Mouse (Mus musculus): ENCODE results near the gene Cyp27b1. TPM values are rescaled to one million over a fixed set of nuclear protein-coding genes. Genes with fewer than 3 reads are reported as not detected.
"Not testable (repeated sequence)": the region's sequence is repeated elsewhere in the genome, so short reads cannot be mapped to it uniquely, and the experiment has no call there.

Cyp27b1 gene
- total RNA-seq, 1 experiment from 2014 or later = not detected

DNA sequence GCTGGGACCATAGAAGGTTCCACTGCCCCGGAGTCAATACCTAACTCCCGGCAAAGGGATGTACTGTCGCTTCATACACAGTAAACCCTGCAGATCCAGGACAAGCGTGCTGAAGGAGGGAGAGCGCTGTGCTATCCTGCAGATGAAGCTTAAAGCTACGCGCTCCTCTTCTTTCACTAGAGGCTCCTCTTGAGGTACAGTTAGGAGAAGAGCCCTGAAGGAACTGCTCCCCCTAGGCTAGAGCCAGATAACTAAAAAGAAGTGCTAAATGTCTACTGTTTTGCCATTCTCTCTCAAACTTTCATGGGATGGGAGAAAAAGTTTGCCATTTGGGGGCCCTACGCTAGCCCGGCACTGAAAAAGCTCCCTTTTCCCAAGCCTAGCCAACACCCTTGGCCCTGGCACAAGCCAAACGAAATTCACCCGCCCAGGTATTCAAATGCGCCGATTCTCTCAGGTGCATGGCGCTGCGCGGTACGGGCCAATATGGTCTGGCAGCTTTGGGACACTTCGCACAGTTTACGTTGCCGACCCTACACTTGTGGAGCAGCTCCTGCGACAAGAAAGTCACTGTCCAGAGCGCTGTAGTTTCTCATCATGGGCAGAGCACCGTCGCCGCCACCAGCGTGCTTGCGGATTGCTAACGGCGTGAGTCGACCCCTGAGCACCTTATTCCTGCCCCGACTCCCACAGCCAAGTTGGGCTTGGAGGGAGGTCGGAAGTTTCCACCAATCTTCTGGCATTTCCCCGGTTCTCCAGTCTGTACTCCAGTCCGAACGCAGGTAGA lies 751 bp downstream of the Cyp27b1 start:
- no peak for ATAC-seq (ENCODE audit: extremely low read depth, insufficient number of reproducible peaks, low FRiP score, poor library complexity, severe bottlenecking)

DNA sequence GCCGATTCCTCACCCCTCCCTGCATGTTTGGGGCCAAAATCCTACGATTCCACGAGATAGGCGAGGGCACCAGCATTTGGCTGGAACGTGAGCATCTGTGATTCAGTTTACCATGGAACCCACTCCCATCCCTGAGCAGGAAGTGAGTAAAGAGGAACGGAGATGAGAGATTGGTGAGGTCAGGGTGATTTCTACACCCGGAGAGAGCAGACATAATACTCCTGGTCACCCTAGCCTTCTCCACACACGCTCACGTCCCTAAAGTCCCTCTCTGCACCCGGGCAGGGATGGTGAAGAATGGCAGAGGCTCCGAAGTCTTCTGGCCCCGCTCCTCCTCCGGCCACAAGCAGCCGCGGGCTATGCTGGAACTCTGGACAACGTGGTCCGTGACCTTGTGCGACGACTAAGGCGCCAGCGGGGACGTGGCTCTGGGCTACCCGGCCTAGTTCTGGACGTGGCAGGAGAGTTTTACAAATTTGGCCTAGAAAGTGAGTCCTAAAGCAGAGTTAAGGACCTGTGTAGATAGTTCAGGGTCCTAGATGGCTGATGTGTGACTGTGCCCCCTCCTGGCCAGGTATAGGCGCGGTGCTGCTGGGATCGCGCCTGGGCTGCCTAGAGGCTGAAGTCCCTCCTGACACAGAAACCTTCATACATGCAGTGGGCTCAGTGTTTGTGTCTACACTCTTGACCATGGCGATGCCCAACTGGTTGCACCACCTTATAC lies 1.5 kb downstream of the Cyp27b1 start:
- peak; percentile 33; the same call in 1 of the 2 replicates for ATAC-seq (ENCODE audit: extremely low read depth, insufficient number of reproducible peaks, low FRiP score, poor library complexity, severe bottlenecking)

DNA sequence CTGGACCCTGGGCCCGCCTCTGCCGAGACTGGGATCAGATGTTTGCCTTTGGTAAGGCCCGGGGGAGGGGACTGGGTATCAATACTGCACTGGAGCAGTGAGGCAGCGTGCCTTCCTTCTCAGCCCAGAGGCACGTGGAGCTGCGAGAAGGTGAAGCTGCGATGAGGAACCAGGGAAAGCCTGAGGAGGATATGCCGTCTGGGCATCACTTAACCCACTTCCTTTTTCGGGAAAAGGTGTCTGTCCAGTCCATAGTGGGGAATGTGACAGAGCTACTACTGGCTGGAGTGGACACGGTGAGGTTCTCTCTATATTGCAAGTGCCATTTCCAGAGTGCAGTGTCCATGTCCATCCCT lies 2.0 kb downstream of the Cyp27b1 start:
- no peak for ATAC-seq (ENCODE audit: extremely low read depth, insufficient number of reproducible peaks, low FRiP score, poor library complexity, severe bottlenecking)

DNA sequence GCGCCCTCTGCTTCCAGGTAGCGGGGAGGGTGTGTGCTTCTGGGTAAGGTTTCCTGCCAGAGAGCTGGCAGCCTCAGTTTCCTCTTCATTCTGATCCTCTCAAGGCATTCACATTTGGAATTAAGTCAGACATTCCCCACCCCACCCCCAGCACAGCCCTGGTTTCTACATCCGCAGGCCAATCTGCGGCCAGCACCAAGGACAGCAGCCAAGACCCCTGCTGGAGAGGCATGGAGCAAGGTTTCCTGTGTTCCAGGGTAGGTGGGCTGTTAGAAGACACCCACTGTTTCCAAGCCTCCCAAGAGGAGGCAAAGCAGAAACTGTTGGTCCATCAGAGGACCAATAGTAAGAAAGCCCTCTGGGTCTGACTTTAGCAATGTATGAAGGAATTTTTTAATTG lies 6.6 kb downstream of the Cyp27b1 start:
- ATAC-seq (ENCODE audit: extremely low read depth, insufficient number of reproducible peaks, low FRiP score, poor library complexity, severe bottlenecking) = no peak

DNA sequence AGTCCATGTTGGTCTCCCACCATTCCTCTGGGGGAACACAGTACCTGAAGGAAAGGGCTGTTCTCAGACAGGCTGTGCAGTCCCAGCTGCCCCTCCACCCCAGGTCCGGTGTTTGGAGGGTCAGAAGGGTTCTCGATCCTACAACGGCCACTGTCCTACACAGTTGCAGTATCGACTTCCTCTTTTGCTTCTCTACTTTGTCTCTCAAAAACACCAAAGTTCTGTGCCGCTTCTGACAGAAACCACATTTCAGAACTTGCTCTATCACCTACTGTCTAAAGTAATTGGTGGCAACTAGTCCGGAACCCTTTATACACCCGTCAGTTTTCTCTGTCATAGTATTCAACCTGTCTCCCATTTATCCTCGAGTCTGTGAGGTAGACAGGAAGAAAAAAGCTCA lies 7.4 kb downstream of the Cyp27b1 start:
- 0 out of 2 replicates have a peak, but pooled peaks have one; percentile 5 for ATAC-seq (ENCODE audit: extremely low read depth, insufficient number of reproducible peaks, low FRiP score, poor library complexity, severe bottlenecking)

DNA sequence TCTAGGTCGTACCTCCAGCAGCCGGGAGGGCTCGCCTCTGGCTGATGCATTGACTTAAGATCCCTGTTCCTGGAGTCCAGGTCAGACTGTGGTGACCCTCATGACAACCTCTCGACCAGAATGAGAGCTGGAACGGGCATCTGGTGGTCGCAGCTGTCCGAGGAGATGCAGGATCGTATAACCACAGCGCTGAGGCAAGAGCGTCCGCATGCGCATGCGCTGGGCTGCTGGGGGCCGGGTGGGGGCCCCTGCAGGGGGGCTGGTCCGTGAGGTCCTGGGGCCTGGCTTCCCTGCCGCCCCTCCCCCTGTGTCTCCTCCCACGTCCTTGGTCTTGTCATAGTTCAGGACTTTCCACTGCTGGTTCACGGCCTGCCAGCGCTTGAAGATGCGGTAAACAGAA lies 8.4 kb downstream of the Cyp27b1 start:
- ATAC-seq (ENCODE audit: extremely low read depth, insufficient number of reproducible peaks, low FRiP score, poor library complexity, severe bottlenecking) = no peak

DNA sequence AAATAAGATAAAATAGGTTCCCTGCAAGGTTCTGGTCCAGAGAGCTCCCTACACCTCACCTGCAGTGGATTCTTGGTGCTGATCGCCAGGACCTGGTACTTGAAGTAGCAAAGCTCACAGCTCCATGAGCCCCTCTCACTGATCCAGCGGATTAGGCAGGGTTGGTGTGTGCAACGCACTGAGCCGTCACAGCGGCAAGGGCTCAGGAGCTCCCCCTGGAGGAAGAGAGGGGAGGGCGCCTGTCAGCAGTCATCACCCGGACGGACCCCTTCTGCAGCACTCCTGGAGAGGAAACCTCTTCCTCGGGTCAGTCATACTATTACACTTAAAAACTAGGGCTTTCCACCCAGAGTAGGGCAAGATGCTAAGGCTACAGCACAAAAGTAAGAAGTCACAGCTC lies 10.1 kb downstream of the Cyp27b1 start:
- peak; percentile 65 for ATAC-seq (ENCODE audit: extremely low read depth, insufficient number of reproducible peaks, low FRiP score, poor library complexity, severe bottlenecking)

DNA sequence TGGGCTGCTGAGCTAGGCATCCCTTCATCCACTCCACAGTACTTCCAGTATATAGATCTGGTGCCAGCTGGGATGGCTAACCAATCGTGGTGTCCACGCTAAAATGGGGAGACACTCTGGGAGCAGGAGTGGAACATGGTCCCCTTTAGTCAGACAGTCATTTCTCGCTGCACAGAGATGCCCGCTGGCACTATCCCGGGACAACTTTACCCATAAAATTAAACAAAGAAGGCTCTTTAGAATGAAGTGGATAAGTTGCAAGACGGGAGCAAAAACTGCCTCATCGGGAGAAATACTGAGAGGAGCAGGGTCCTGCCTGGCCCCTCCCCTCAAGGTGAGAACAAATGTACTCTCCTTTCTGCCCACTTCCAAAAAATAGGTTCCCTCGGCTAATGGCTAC lies 10.7 kb downstream of the Cyp27b1 start:
- ATAC-seq (ENCODE audit: extremely low read depth, insufficient number of reproducible peaks, low FRiP score, poor library complexity, severe bottlenecking) = no peak

DNA sequence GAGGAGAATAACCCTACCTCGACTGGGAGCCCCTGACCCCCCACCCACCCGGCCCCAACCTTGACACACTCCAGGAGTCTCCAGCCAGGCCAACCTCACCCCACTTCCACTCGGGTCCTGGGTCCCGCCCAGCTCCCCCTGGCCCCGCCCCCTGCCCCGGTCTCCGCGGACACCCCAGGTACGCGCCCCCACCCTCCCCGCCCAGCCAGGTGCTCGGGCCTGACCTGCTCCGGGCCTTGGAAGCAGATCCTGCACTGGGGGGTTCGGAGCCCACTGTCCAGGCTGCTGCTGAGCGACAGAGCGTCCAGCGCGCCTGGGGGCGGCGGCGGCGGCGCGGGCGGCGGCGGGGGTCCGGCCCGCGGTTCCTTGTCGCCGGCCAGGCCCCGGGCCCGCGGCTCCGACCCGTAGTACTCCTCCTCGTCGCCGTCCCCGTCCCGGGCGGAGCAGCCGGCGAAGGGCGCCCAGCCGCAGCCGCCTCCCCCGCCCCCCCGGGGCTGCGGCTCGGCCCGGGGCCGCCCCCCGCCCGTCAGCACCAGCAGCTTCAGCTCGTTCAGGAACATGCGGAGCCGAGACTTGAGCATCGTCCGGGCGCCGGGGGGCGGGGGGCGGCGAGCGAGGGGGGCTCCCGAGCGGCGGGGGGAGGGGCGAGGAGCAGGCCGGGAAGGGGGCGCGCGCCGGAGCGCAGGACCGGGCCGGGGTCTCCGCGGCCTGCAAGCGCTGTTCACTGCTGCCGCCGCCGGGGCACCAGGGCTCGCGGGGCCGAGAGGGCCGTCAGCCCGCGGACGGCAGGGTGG lies 11.3 kb downstream of the Cyp27b1 start:
- no peak for ATAC-seq (ENCODE audit: extremely low read depth, insufficient number of reproducible peaks, low FRiP score, poor library complexity, severe bottlenecking)

DNA sequence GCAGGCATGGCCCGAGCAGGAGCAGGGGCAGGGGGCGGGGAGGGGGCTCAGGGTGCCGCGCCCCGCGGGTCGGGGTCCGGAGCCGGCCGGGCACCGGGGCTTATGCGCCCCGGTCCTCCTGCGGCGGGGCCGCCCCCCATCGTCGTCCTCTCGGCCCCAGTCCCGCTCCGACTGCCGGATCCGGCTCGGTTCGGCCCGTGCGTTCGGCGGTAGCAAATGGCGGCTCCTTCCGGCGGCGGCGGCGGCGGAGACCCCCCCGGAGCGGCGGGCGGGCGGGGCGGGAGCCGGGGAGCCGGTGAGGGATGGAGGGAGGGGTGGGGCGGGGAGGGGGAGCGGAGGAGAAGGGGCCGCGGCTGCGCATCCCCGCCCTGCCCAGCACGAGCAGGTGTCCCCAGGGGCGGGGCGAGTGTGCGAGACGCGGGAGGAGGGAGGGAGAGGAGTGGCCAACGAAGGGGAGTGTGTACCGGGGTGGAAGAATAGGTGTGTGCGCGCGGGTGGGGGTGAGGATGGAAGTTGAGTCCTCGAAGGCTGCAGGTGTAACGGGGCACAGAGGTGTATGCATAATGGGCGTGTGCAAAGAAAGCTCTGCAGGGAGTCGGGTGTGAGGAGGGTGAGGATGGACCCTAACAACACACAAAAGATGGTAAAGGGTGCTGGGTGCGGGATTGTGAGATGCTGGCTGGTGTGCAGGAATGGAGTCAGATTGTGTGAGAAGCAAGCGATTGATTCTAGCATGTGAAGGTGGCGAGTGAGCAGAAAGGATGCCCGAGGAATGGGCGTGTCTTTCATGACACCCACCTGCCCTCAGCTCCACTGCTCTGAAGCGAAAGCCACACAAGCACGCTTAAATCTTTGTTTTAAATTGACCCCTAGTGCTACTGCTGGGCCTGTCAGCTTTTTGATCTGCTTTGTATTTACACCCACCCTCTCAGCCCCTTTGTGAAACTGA lies 12.2 kb downstream of the Cyp27b1 start, which contains the start of gene March9:
Gene March9 (minus strand): TSS at position 217 of the 949 bp plus-strand sequence.
- peak; percentile 32 for ATAC-seq (ENCODE audit: extremely low read depth, insufficient number of reproducible peaks, low FRiP score, poor library complexity, severe bottlenecking)

DNA sequence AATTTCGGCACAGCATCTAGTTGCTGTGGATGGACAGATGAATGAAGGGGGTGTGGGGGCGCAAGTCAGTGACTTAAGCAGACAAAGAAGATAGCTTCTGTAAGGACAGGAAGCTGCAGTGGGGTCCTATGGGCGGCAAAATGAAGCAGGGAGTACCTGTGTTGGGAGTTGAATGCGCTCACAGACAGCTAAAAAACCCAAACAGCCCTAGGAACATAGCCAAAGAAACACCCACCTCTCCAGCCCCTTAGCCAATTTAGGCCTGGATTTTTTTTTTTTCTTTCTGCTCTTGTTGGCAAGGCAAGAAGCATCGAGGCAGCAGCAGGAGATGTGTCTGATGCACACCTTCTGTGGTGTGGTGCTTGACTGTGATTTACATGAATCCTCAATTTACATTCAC lies 13.0 kb downstream of the Cyp27b1 start:
- no peak for ATAC-seq (ENCODE audit: extremely low read depth, insufficient number of reproducible peaks, low FRiP score, poor library complexity, severe bottlenecking)

DNA sequence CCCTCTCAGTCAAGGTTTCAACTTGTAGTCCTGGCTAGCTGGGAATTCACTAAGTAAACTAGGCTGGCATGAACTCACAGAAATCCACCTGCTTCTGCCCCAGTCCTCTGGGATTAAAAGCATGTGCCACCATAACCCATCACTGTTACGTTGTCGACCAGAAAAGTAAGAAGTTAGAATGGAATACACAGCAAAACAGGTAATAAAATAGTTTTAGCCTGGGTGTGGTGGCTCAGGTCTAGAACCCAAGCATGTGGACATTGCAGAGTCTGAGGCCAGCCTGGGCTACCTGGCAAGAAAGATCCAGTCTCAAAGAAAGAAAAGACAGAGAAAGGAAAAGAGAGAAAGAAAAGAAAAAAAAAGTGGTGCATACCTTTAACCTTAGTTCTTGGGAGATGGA lies 13.5 kb downstream of the Cyp27b1 start:
- no peak for ATAC-seq (ENCODE audit: extremely low read depth, insufficient number of reproducible peaks, low FRiP score, poor library complexity, severe bottlenecking)

DNA sequence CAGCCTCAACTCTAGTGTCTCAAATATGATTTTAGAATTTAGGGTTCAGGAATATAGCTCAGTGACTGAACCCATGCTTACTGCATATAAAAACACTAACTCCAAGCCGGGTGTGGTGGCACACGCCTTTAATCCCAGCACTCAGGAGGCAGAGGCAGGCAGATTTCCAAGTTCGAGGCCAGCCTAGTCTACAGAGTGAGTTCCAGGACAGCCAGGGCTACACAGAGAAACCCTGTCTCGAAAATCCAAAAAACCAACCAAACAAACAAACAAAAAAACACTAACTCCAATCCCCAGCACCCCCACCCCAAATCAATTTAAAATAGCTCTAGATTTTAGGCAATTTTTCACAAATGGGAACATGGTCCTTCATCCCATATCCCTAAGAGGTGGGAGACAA lies 14.1 kb downstream of the Cyp27b1 start:
- not testable (repeated sequence) for ATAC-seq (ENCODE audit: extremely low read depth, insufficient number of reproducible peaks, low FRiP score, poor library complexity, severe bottlenecking)

DNA sequence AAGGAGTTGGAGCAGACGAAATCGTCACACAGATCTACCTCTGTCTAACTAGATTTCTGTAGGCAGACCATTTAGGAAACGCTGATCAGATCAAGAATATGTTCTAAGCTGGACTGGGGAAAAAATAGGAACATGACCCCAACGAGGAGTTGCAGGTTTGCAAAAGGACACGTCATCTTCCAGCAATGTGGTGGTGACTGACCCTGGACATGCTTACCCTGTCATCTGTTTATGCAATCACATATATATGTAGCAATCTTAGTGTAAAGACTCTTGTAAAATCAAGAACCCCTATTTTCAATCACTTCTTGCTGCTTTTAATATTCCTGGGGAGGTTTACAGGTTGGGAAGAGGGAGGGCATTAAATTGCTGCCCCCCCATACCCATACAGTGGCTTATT lies 14.5 kb downstream of the Cyp27b1 start:
- no peak for ATAC-seq (ENCODE audit: extremely low read depth, insufficient number of reproducible peaks, low FRiP score, poor library complexity, severe bottlenecking)

DNA sequence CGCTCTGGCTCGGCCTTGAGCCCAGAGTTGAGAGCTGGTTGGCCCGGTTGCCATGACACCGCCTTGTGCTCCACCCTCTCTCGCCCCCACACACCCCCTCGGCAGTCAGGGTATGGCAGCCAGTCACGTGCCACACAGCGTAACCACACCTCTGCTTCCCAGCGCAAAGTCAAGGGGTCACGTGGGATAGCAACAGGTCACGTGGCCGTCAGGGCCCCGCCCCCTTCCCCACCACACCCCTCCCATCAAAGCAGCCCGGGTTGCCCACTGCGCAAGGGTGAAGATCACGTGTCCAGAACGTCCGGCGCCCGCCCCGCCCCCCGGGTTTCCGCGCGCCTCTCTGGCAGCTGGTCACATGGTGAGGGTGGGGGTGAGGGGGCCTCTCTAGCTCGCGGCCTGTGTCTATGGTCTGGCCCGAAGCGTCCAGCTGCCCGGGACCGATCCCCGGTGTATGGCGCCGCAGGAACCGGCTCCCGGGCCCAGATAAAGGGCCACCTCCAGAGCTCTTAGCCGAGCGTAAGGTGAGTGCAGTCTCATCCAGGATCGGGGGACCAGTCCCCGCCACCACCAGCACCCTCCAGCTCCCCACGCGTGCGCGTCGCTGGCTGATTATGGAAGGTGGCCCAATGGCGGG lies 15.3 kb downstream of the Cyp27b1 start, which contains the start of gene Cdk4:
Gene Cdk4 (plus strand): TSS at position 296 of the 634 bp plus-strand sequence.
- peak; percentile 79 for ATAC-seq (ENCODE audit: extremely low read depth, insufficient number of reproducible peaks, low FRiP score, poor library complexity, severe bottlenecking)

DNA sequence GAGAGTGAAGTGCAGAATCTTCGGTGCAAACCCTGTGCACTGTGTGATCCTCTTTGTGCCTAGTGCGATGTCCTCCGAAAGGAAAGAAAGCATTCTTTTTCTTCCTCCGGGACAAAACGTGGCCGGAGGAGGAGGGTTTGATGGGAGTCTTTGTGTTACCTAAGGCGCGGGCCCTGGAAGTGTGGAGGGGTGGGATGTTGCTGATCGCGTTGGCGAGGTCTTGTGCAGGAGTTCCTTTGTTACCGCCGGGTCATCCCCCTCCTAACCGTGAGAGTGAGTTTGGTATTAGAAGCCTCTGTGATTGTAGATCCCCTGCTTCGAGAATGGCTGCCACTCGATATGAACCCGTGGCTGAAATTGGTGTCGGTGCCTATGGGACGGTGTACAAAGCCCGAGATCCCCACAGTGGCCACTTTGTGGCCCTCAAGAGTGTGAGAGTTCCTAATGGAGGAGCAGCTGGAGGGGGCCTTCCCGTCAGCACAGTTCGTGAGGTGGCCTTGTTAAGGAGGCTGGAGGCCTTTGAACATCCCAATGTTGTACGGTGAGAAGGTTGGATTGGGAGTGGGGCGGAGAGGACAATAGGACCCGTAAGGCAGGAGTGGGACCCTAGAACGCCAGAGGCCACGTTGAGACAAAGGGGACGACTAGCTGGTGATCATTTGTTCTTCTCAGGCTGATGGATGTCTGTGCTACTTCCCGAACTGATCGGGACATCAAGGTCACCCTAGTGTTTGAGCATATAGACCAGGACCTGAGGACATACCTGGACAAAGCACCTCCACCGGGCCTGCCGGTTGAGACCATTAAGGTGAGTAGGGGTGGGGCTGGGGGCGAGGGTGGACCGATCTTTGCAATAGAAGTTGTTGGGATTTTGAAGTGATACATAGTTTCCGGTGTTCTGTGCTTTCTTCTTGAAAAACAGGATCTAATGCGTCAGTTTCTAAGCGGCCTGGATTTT lies 16.1 kb downstream of the Cyp27b1 start:
- ATAC-seq (ENCODE audit: extremely low read depth, insufficient number of reproducible peaks, low FRiP score, poor library complexity, severe bottlenecking) = no peak

DNA sequence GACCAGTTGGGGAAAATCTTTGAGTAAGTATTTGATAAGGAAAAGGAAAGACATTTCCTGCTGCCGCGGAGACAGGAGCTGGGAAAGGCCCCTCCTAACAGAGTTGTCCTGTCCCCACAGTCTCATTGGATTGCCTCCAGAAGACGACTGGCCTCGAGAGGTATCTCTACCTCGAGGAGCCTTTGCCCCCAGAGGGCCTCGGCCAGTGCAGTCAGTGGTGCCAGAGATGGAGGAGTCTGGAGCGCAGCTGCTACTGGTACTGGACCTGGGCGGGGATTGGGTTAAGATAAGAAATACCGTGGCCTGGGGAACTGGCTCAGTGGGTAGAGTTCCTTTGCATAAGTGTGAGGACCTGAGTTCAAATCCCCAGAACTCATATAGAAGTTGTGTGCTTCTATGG lies 17.9 kb downstream of the Cyp27b1 start:
- ATAC-seq (ENCODE audit: extremely low read depth, insufficient number of reproducible peaks, low FRiP score, poor library complexity, severe bottlenecking) = no peak

Data from neutrophil, adult 5-6 weeks (primary cell).